Mouse (Mus musculus): ENCODE measurements around the gene Brap. TPM values are rescaled to one million over a fixed set of nuclear protein-coding genes. Genes with fewer than 3 reads are reported as not detected.

The Brap gene
- polyA plus RNA-seq, 1 experiment from 2014 or later = 39.2 TPM

DNA sequence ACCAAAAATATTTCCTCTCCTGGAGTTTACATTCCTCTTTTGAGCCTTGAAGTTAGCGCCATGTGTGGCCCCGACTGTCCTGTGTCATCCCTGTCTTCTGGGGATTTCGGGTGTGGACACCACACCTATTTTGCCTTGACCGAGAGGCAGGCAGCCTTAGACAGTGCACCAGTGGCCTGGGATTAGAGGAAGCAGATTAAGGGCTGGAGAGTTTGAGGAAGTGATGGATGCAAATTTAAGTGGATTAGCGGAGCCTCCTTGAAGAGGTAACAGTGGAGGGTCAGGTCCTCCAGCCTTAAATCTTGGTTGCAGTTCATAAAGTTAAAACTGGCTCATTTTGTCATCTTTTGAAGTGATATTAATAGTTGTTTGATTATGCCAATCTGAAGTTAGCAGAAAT is 58.1 kb downstream of the Brap start:
- Histone ChIP-seq H3K27ac (no peak overlapping the region), H3K4me2 (ENCODE audit: low read length) (no peak overlapping the region), H3K9me3 (replicated peaks; ENCODE audit: low read length) (no peaks in the 10 kb centered on the region), H3K4me1 (replicated peaks; ENCODE audit: insufficient read depth, low read length) (peaks cover 15% of the 10 kb centered on the region), H3K4me3 (replicated peaks; ENCODE audit: low read depth, low read length) (no peak overlapping the region), H3K36me3 (ENCODE audit: insufficient read depth, low read length) (no peaks in the 10 kb centered on the region), H3K9ac (ENCODE audit: low read depth, low read length) (no peak overlapping the region), H3K27me3 (ENCODE audit: insufficient read depth, low read length) (no peaks in the 10 kb centered on the region)
- DNase-seq (ENCODE audit: low spot score) (no peak), ATAC-seq (replicated peaks; ENCODE audit: low FRiP score, low read depth) (no peak)
- no peak for TF ChIP-seq CTCF (IDR thresholded peaks at IDR 0.05; ENCODE audit: low read depth)
- WGBS = 75% methylated on average over 5 of the region's 5 CpGs

DNA sequence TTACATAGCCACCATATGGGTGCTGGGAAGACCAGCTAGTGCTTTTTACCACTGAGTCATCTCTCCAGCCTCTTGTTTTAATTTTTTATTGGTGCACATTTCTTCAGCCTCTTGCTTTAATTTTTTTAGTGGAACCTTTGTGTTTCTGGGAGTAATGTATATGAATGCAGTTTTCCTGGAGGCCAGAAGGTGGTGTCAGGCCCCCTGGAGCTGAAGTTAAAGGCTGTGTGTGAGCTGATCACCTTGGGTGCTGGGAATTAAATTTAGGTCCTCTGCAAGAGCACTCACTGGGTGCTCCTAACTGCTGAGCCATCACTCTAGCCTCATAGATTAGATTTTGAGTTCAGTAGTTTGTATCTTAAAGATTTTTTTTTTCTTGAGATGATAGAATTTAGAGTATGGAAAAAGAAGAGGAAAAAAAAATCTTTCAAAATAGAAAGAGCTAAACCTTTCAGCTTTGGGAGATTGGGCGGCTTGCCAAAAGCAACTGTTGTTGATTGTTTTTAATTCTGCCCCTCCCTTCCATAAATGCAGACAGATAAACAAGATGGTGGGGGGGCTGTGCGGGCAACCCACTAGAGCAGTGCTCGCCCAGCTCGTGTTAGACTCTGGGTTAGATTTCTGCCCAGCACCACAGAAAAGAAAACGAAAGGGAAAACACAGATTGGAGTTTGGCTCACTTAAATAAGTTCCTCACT is 60.7 kb downstream of the Brap start:
- Histone ChIP-seq H3K4me1 (replicated peaks; ENCODE audit: insufficient read depth, low read length) (0 out of 2 replicates have a peak, but pooled peaks cover 8% of the 10 kb centered on the region), H3K4me2 (ENCODE audit: low read length) (no peak overlapping the region), H3K9me3 (replicated peaks; ENCODE audit: low read length) (no peaks in the 10 kb centered on the region), H3K27ac (no peak overlapping the region), H3K36me3 (ENCODE audit: insufficient read depth, low read length) (no peaks in the 10 kb centered on the region), H3K4me3 (replicated peaks; ENCODE audit: low read depth, low read length) (no peak overlapping the region), H3K9ac (ENCODE audit: low read depth, low read length) (no peak overlapping the region), H3K27me3 (ENCODE audit: insufficient read depth, low read length) (no peaks in the 10 kb centered on the region)
- DNase-seq (ENCODE audit: low spot score) = no peak
- TF ChIP-seq CTCF (IDR thresholded peaks at IDR 0.05; ENCODE audit: low read depth) = peak; percentile 50; the same call in 1 of the 2 replicates
- no peak for ATAC-seq (replicated peaks; ENCODE audit: low FRiP score, low read depth)
- 77% methylated on average over 5 of the region's 5 CpGs for WGBS

DNA sequence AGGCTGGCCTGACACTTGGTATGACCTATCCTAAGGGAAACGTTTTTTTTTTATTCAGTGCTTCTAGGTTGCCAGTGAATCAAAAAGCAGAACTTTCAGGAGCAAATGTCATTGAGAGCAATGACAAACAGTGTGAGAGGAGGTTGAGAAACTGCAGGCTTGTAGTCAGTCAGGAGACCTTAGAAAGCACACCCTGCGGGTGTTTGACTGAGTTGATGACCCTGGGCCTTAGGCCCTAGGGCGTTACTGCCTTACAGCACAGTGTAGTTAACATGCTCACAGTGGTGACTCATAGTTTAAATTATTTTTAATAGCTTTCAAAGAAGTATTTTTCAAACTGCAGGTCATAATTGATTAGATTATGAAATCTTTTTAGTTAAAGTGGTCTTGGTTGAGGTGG is 61.5 kb downstream of the Brap start:
- Histone ChIP-seq H3K9ac (ENCODE audit: low read depth, low read length) (no peak overlapping the region), H3K27ac (no peak overlapping the region), H3K4me1 (replicated peaks; ENCODE audit: insufficient read depth, low read length) (no peaks in the 10 kb centered on the region), H3K9me3 (replicated peaks; ENCODE audit: low read length) (no peaks in the 10 kb centered on the region), H3K4me2 (ENCODE audit: low read length) (no peak overlapping the region), H3K4me3 (replicated peaks; ENCODE audit: low read depth, low read length) (no peak overlapping the region), H3K36me3 (ENCODE audit: insufficient read depth, low read length) (no peaks in the 10 kb centered on the region), H3K27me3 (ENCODE audit: insufficient read depth, low read length) (no peaks in the 10 kb centered on the region)
- no peak for TF ChIP-seq CTCF (IDR thresholded peaks at IDR 0.05; ENCODE audit: low read depth)
- no peak for ATAC-seq (replicated peaks; ENCODE audit: low FRiP score, low read depth)
- no peak for DNase-seq (ENCODE audit: low spot score)
- 48% methylated on average over 3 of the region's 3 CpGs for WGBS

DNA sequence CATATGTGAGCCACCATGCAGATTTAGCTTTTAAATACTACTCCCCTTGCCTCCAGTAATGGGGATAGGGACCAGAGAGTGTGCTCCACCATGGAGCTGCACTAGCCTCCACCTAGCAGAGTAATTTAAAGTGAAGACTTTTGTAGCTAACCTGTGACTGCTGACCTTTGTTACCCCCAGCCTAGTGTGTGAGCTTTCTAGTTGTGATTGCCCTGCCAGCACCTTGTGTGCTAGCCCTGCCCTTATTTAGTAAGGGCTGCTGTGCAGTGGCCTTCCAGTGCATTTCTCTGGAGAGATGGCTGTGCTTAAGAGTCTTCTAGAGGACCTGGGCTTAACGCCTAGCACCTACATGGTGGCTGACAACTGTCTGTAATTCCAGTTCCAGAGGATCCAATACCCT is 64.3 kb downstream of the Brap start:
- H3K4me1 ChIP-seq (replicated peaks; ENCODE audit: insufficient read depth, low read length) = 0 out of 2 replicates have a peak, but pooled peaks cover 5% of the 10 kb centered on the region
- no peaks in the 10 kb centered on the region for H3K9me3 ChIP-seq (replicated peaks; ENCODE audit: low read length)
- DNase-seq (ENCODE audit: low spot score) (no peak), ATAC-seq (replicated peaks; ENCODE audit: low FRiP score, low read depth) (no peak)
- H3K9ac ChIP-seq (ENCODE audit: low read depth, low read length) = no peak overlapping the region
- H3K4me3 ChIP-seq (replicated peaks; ENCODE audit: low read depth, low read length) = no peak overlapping the region
- no peak for TF ChIP-seq CTCF (IDR thresholded peaks at IDR 0.05; ENCODE audit: low read depth)
- H3K27me3 ChIP-seq (ENCODE audit: insufficient read depth, low read length) = no peaks in the 10 kb centered on the region
- no peak overlapping the region for H3K27ac ChIP-seq
- 82% methylated on average over 1 of the region's 1 CpGs for WGBS
- H3K36me3 ChIP-seq (ENCODE audit: insufficient read depth, low read length) = peaks cover 6% of the 10 kb centered on the region; the same call in 1 of the 2 replicates
- no peak overlapping the region for H3K4me2 ChIP-seq (ENCODE audit: low read length)

DNA sequence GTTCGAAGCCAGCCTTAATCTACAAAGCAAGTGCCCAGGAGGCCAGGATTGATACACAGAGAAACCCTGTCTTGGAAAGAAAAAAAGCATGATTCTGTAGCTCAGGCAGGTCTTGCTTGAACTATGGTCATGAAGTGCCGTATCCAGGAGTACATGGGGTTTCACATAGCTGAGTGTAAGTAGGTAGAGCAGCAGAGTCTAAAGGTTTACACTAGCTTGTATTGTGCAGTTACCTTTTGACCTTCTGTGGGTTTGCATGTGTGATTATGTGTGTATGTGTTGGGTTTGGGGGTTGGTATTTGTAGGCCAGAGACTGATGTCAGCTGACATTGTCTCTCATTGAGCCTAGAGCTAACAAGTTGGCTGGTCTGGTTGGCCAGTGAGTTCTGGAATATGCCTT is 69.7 kb downstream of the Brap start:
- 0 out of 2 replicates have a peak overlapping the region, but pooled peaks have one; percentile 19 for H3K27ac ChIP-seq
- no peaks in the 10 kb centered on the region for H3K27me3 ChIP-seq (ENCODE audit: insufficient read depth, low read length)
- no peaks in the 10 kb centered on the region for H3K9me3 ChIP-seq (replicated peaks; ENCODE audit: low read length)
- ATAC-seq (replicated peaks; ENCODE audit: low FRiP score, low read depth) = no peak
- H3K4me1 ChIP-seq (replicated peaks; ENCODE audit: insufficient read depth, low read length) = 0 out of 2 replicates have a peak, but pooled peaks cover 5% of the 10 kb centered on the region
- no peak overlapping the region for H3K9ac ChIP-seq (ENCODE audit: low read depth, low read length)
- peaks cover 6% of the 10 kb centered on the region; the same call in 1 of the 2 replicates for H3K36me3 ChIP-seq (ENCODE audit: insufficient read depth, low read length)
- WGBS = 95% methylated on average over 2 of the region's 2 CpGs
- no peak overlapping the region for H3K4me3 ChIP-seq (replicated peaks; ENCODE audit: low read depth, low read length)
- no peak overlapping the region for H3K4me2 ChIP-seq (ENCODE audit: low read length)
- TF ChIP-seq CTCF (IDR thresholded peaks at IDR 0.05; ENCODE audit: low read depth) = no peak
- no peak for DNase-seq (ENCODE audit: low spot score)

DNA sequence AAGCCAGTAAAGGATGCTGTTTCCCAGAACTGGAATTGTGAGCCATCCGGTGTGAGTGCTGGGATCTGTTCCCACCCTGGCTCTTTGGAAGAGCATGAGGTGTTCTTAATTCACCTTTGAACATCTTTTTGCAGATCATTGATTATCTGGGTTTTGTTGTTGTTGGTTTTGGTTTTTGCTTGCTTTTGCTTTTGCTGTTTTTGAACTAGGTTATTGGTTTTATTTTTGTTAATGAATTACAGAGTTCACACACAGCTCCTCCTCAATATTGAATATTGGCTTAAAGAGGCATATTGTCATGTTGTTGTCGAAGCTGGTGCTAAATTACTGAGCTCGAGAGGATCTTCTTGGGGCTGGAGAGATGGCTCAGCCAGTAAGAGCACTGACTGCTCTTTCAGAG is 76.3 kb downstream of the Brap start:
- no peak for TF ChIP-seq CTCF (IDR thresholded peaks at IDR 0.05; ENCODE audit: low read depth)
- ATAC-seq (replicated peaks; ENCODE audit: low FRiP score, low read depth) (no peak), DNase-seq (ENCODE audit: low spot score) (no peak)
- 91% methylated on average over 3 of the region's 3 CpGs for WGBS
- Histone ChIP-seq H3K4me2 (ENCODE audit: low read length) (no peak overlapping the region), H3K4me3 (replicated peaks; ENCODE audit: low read depth, low read length) (no peak overlapping the region), H3K27me3 (ENCODE audit: insufficient read depth, low read length) (no peaks in the 10 kb centered on the region), H3K9me3 (replicated peaks; ENCODE audit: low read length) (no peaks in the 10 kb centered on the region), H3K36me3 (ENCODE audit: insufficient read depth, low read length) (no peaks in the 10 kb centered on the region), H3K4me1 (replicated peaks; ENCODE audit: insufficient read depth, low read length) (no peaks in the 10 kb centered on the region), H3K9ac (ENCODE audit: low read depth, low read length) (no peak overlapping the region), H3K27ac (no peak overlapping the region)

Other genes starting within 250 kb of the Brap start
- 32.7 and 36.8 TPM in 2 replicates for gene Tmem116, start 208.7 kb upstream of the Brap start, polyA plus RNA-seq (2015; fragmentation: Nextera tagmentation; extraction: Ambion mirVana)
- gene Erp29, start 208.1 kb upstream of the Brap start, polyA plus RNA-seq (2015; fragmentation: Nextera tagmentation; extraction: Ambion mirVana) = 190 and 195 TPM in 2 replicates
- gene Adam1b, start 157.1 kb upstream of the Brap start, polyA plus RNA-seq (2015; fragmentation: Nextera tagmentation; extraction: Ambion mirVana) = 0.12 and 0.28 TPM in 2 replicates
- gene Adam1a, start 115.1 kb upstream of the Brap start, polyA plus RNA-seq (2015; fragmentation: Nextera tagmentation; extraction: Ambion mirVana) = 0.72 and 1.0 TPM in 2 replicates
- 0.32 TPM in 1 of 2 replicates, not detected in the other for gene Gm42878, start 115.1 kb upstream of the Brap start, polyA plus RNA-seq (2015; fragmentation: Nextera tagmentation; extraction: Ambion mirVana)
- 35.5 and 40.2 TPM in 2 replicates for gene Mapkapk5, start 114.7 kb upstream of the Brap start, polyA plus RNA-seq (2015; fragmentation: Nextera tagmentation; extraction: Ambion mirVana)
- 203 and 226 TPM in 2 replicates for gene Aldh2, start 66.7 kb upstream of the Brap start, polyA plus RNA-seq (2015; fragmentation: Nextera tagmentation; extraction: Ambion mirVana)
- gene Acad12, start 41.6 kb upstream of the Brap start, polyA plus RNA-seq (2015; fragmentation: Nextera tagmentation; extraction: Ambion mirVana) = 3.8 and 5.0 TPM in 2 replicates
- gene Acad10, start within 50 bp of the Brap start, polyA plus RNA-seq (2015; fragmentation: Nextera tagmentation; extraction: Ambion mirVana) = 7.6 and 8.2 TPM in 2 replicates
- gene Atxn2, start 50.8 kb downstream of the Brap start, polyA plus RNA-seq (2015; fragmentation: Nextera tagmentation; extraction: Ambion mirVana) = 53.7 and 68.5 TPM in 2 replicates
- 19.4 and 21.0 TPM in 2 replicates for gene Sh2b3, start 177.1 kb downstream of the Brap start, polyA plus RNA-seq (2015; fragmentation: Nextera tagmentation; extraction: Ambion mirVana)
- 25.7 and 26.7 TPM in 2 replicates for gene Pheta1, start 188.4 kb downstream of the Brap start, polyA plus RNA-seq (2015; fragmentation: Nextera tagmentation; extraction: Ambion mirVana)

Data from kidney, postnatal 0 days (tissue).